18 mouse cellular contexts compared by ENCODE assay signal in genomic region chr12:51811388-51812140, GRCm38 (mm10). TPM values are rescaled to one million over a fixed set of nuclear protein-coding genes. Genes with fewer than 3 reads are reported as not detected.
DNase-seq lines count a peak whose midpoint lies in the region; ATAC-seq and TF ChIP-seq lines count a peak whose summit lies in the region.
"Had no signal": no experiment of that assay in that cellular context is flagged by ENCODE, and none has a peak within 500 bp of the region (broad histone marks: within the 10 kb centered on the region; RNA-seq: fewer than 3 reads in every experiment).

No protein-coding gene starts in this region.

- no peaks in the 10 kb centered on the region for H3K27me3 ChIP-seq in myocyte (ENCODE audit: control insufficient read depth, insufficient read depth, insufficient read length)
- H3K27me3 ChIP-seq: embryonic facial prominence, embryonic 12.5 days; limb, embryonic 13.5 days; midbrain, embryonic 15.5 days; neural tube, embryonic 12.5 days; stomach, embryonic 15.5 days had no signal

- peak overlapping the region; percentile 83 for H3K27ac ChIP-seq in gastrocnemius, adult 2 months
- H3K27ac ChIP-seq: embryonic facial prominence, embryonic 12.5 days; hindbrain, embryonic 14.5 days; left cerebral cortex, adult 2 months; limb, embryonic 13.5 days; midbrain, embryonic 15.5 days; neural tube, embryonic 12.5 days; stomach, embryonic 15.5 days had no signal

- no peak for DNase-seq in gastrocnemius, adult 2 months
- DNase-seq in gastrocnemius, adult 8-10 months (ENCODE audit: low spot score in 2 of 2), result no peak
- peak; percentile 73 for DNase-seq in Muller cell, postnatal 12 days (ENCODE audit: inconsistent ontology term)
- DNase-seq in fibroblast of lung, adult 2 months (ENCODE audit: low read depth), result peak; percentile 66
- DNase-seq in cerebellum, adult 8-10 months, result no peak
- DNase-seq: cerebellum, postnatal 10 days; gastrocnemius, postnatal 25 days; kidney, adult 8-10 months had no signal

- ATAC-seq in megakaryocyte-erythroid progenitor cell, adult 5-6 weeks (replicated peaks; ENCODE audit: low FRiP score, low TSS enrichment, poor library complexity, severe bottlenecking), result no peak
- ATAC-seq: forebrain, embryonic 16.5 days; midbrain, embryonic 15.5 days had no signal

- H3K36me3 ChIP-seq in myocyte (ENCODE audit: control insufficient read depth, insufficient read depth), result no peaks in the 10 kb centered on the region

- H3ac ChIP-seq in myocyte (ENCODE audit: control insufficient read depth, insufficient read length), result no peak overlapping the region

- H3K4me3 ChIP-seq in gastrocnemius, adult 2 months, result peak overlapping the region; percentile 24; the same call in 1 of the 2 replicates
- H3K4me3 ChIP-seq in myocyte, result no peak overlapping the region
- H3K4me3 ChIP-seq: embryonic facial prominence, embryonic 12.5 days; left cerebral cortex, adult 2 months; limb, embryonic 13.5 days; midbrain, embryonic 15.5 days; neural tube, embryonic 12.5 days; stomach, embryonic 15.5 days had no signal

- H3K79me2 ChIP-seq in myocyte (ENCODE audit: control insufficient read depth, insufficient read depth), result peaks cover 96% of the 10 kb centered on the region

- intact Hi-C loops in gastrocnemius, adult 2 months (cut with DNase I), result no loop called here

- no peak for TF ChIP-seq CTCF in gastrocnemius, adult 2 months (IDR thresholded peaks at IDR 0.05)

- TF ChIP-seq POLR2A in myocyte (IDR thresholded peaks at IDR 0.05; ENCODE audit: insufficient read length, low read depth), result no peak

- H3K4me2 ChIP-seq in myocyte (ENCODE audit: low read depth), result peak overlapping the region; percentile 41
- H3K4me2 ChIP-seq: embryonic facial prominence, embryonic 12.5 days; hindbrain, embryonic 14.5 days; limb, embryonic 13.5 days; midbrain, embryonic 15.5 days; neural tube, embryonic 12.5 days; stomach, embryonic 15.5 days had no signal

TF ChIP-seq in myocyte, 11 proteins besides CTCF, POLR2A, EP300 and RAD21:
- TF ChIP-seq USF1 (IDR thresholded peaks at IDR 0.05; ENCODE audit: low read depth) (no peak), REST (IDR thresholded peaks at IDR 0.05; ENCODE audit: insufficient read depth, insufficient read length) (no peak), CEBPB (IDR thresholded peaks at IDR 0.05; ENCODE audit: insufficient read depth, poor library complexity, severe bottlenecking) (no peak), MYOG (IDR thresholded peaks at IDR 0.05; ENCODE audit: control insufficient read depth in 1 of 3, insufficient read depth in 1 of 3, insufficient read length in 2 of 3, low read depth in 2 of 3) (no peak), MYOD1 (IDR thresholded peaks at IDR 0.05; ENCODE audit: control insufficient read depth in 1 of 3, insufficient read length in 2 of 3, low read depth in 2 of 3) (no peak), POLR2AphosphoS2 (IDR thresholded peaks at IDR 0.05; ENCODE audit: insufficient read length, low read depth) (no peak), MAX (IDR thresholded peaks at IDR 0.05; ENCODE audit: low read depth) (no peak)

RNA-seq across cellular contexts. Expression of gene Hectd1, which starts 17.8 kb away (rescaled TPM):
- total RNA-seq in gastrocnemius, adult 2 months (2021), result 100 to 1,000 TPM in 1 of 2 experiments, 10 to 100 TPM in 1; 98.6 to 100 TPM
- 10 to 100 TPM; 90.1 to 99.0 (median 95.5) TPM for total RNA-seq in gastrocnemius, adult 8-10 months (2022)
- polyA plus RNA-seq in myocyte (2012; fragmentation: generic; extraction: Trizol), result 15.4 TPM
- 87.4 and 132 TPM in 2 replicates for total RNA-seq in megakaryocyte-erythroid progenitor cell, adult 5-6 weeks (2014; fragmentation: Nextera tagmentation)
- total RNA-seq in megakaryocyte-erythroid progenitor cell, adult 5-6 weeks (2017), result 186 and 187 TPM in 2 replicates

Comparison
In these comparisons a context has a peak if more than half of its experiments do, and no peak if none do; other contexts are left out.
1. DNase-seq: peak in Muller cell, postnatal 12 days (single experiment) and fibroblast of lung, adult 2 months (single experiment); none in gastrocnemius, adult 2 months (single experiment), gastrocnemius, adult 8-10 months (0 of 2) and cerebellum, adult 8-10 months (single experiment).